Mouse (Mus musculus): ENCODE measurements at regions not wholly inside any gene's neighbourhood (a gene's known extent, or its start where the extent isn't known, plus 50 kb on each side); places are given as distances from the start of the nearest gene placed in this dataset.

DNA sequence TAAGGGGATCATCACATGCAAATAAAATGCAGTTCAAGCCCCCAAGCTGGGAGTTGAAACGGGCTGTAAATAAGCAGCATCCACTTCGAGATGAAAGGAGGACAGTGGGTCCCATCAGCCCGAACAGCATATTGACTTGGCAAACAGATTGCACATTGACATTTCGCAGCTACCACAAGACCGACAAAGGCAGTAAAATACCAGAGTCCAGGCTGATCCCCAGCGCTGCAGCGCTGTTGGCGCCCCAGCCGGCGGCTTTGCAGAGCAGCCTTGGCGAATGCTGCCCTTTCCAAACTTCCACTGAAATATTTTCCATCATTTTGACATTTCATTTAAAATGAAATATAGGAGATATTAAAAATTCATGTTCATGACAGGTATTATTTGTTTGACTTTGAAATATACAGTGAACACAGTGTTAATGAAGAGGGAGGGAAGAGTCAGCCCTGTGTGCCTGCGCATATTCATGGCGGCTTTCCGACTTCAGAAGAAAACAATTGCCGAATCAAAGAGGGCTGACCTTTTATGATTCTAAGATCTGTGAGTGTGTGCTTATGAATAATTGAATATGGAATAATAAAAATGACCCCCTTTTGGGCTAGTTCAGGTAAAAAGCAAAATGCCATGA, 98.4 kb downstream of the Sqor start:
- DNase-seq: no peak

DNA sequence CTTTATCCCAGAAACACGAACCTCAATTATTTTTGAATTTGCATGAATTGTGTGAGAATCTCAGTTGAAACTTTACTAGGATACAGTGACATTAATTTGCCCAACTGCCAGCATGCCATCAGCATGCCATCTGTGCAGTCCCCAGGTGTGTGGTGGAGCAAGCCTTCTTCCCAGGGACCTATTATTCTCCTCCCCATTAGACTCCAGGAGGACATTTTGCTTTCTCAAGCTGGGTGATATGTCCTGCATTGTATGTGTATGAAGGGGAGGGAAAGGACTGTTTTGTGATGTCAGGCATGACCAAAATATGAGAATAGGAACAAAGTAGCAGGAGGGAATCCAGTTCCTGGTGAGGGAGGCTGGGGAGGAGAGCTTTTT, 98.9 kb downstream of the Sqor start:
- peak; percentile 10 for DNase-seq

DNA sequence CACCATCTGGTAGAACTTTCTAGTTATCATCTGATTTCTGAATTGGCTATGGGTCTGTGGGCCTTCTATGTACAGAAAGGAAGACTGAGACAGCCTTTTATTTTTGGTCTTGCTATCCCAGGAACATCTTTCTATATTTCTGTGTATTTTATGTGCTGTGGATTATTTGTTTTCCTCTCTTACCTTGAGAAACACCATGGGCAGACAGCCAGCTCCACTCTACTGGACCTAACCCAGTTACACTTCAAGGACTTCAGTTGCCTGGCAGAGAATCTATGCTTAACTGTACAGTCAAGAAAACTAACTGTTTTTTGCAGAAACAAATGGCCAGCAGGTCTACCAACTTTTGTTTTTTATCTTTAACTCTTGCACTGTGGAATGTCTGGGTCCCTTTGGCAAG, 122.1 kb downstream of the Sqor start:
- DNase-seq: no peak

DNA sequence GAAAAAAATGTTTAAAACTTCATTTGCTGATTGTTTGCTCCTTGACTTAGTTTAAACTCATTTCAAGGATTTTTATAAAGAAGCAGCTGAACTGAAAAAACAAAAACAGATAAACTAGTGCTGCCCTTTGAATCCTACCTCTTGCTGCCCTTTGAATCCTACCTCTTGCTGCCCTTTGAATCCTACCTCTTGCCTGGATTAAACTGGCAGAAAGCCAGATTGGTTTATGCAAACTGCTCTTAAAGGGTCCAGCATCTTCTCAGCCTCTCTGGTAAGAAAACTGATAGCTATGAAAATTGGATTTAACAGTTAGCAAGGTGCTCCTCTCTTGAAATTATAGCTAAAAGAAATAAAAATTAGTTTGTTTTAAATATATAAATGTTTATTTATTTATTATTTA, 122.5 kb downstream of the Sqor start:
- DNase-seq: no peak

DNA sequence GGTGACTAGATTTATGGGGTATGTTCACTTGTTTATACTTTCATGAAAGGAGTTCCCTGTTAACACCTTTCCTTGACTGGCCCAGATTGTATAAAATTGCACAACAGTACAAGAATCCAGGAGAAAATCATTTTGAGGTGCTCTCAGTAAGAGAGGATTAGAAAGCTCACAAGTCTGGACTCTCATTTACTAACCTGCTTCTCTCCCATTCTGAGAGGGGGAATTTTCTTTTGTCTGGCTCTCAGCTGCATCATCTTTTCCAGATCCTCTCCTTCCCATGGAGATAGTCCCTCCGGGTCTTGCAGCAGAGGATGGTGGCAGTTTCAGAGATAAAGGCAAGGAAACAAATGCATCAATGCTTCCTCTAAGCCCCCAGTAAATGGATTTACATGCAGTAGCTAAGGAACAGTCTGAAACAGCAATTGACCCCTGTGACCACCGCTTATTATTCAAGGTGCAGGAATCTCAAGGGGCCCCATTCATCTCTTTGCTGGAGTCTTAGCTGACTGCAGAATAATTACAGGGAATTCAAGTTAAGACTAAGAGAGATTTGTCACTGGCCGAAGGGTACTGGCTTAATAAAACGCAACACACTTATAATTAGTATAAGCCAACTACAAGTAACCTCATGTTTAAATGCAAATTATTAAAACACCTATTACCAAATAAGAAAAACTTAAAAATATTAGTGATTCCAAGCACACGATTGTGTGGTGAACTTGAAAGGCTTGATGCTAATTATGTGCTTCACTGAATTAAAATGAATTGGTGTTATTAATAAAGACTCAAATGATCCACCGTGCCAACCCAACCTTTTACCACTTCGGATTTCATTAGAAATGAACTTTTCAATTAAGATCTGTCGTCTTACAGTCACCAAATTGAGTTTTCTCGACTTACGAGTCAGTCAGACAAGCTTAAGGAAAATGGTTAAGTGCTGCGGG, 140.4 kb downstream of the Sqor start:
- DNase-seq: no peak

DNA sequence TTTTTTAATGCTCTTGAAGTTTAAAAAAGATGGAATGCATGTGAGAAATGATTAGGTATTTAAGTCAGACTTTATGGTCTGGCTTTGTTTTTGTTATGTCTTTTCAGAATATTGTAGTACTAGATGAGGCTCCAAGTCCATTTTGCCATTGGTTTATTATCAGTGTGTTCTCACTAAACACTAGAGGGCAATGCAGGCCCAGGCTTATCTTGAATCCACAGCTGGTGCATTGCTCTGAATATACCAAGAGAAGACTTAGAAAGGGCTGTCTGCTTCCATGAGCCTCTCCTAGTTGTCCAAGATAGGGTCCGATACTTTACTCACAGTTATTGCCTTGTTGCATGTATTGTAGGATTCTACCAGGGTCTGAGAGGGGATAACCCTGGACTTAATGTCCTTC, 151.7 kb downstream of the Sqor start:
- no peak for DNase-seq

DNA sequence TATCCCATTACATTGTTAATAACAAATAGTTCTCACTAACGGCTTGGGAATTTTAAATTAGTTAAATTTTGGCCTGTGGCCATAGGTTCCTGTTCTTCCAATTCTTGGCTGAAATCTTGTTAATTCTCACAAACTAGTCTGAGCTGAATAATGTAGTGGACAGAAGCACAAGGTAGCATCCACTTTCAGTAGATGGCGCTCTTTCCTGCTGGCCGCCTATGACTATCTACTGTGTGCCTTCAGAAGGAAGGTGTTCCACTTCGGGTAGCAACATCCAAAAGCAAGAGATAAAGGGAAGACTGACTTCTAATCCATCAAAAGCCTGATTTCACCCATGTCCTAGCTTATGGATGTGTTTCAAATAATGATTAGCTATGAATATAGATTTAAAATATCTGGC, 172.9 kb downstream of the Sqor start:
- DNase-seq: no peak

DNA sequence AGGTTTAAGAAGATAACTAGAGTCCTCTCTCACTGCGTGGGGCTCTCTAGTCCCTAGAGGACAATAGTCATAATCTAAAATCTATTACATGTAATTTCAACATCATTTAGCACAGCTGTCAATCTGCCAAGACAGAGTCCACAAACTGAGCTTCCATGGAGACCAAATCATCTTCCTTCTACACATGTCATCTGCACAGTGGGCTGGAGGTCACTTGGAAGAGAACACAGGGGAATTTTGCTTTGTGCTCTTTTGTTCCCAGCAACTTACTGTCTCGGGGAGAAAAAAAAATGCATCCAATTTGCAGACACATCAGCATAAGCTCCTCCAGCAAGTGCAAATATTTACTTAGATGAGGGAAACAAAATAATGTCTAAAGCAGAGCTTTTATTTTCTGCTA, 179.8 kb downstream of the Sqor start:
- no peak for DNase-seq

DNA sequence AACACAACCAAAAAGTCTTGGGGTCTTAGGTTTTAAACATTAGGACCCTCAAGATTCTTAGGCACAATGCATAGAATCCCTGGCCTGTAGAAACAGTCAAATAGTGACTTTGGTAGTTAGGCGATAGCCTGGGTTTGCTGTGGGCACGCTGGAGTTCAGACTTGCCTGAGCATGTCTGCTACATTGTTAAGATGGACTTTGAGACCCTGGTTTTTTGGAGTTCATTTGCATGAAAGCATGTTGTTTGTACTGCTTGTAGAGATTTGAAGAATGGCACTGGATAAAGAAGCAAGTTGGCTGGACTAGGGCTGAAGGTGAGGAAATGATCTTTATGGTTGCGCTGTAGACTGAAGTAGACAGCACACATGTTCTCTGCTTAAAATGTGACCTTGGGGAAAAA, 180.9 kb downstream of the Sqor start:
- no peak for DNase-seq

DNA sequence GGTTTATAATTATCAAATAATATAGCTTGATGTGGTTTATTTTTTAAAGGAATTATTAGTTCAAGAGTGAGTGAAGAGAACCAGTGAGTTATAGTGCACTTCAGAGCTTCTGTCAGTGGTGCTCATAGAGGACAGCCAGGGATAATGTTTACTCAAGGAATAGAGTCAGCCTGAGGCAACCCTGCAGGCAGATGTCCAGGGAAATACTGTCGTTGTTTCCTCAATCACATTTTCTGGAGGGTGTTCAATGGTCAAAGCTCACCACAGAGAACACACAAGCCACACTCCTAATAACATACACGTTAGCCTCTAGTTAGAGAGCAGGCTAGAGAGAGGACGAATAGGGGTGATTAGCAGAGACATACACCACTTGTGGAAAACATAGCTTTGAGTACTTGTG, 184.0 kb downstream of the Sqor start:
- DNase-seq: no peak

DNA sequence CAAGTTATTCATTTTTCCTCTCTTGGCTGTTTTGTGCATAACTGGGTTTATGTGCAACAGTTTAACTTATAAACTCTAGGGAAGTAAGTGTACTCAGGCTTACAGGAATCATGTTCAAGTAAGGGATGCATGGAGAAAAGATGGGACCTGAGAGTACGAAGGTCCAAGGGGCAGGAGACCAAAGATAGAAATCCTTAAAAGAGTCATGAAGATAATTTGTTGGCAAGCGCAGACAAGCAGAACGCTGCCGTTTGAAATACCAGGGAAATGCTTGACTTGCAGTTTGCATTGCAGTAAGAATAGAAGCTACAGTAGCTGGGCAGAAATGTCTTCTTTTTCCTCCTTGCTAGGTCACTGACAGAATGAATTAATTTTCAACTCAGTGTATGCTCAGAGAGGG, 196.7 kb downstream of the Sqor start:
- no peak for DNase-seq

DNA sequence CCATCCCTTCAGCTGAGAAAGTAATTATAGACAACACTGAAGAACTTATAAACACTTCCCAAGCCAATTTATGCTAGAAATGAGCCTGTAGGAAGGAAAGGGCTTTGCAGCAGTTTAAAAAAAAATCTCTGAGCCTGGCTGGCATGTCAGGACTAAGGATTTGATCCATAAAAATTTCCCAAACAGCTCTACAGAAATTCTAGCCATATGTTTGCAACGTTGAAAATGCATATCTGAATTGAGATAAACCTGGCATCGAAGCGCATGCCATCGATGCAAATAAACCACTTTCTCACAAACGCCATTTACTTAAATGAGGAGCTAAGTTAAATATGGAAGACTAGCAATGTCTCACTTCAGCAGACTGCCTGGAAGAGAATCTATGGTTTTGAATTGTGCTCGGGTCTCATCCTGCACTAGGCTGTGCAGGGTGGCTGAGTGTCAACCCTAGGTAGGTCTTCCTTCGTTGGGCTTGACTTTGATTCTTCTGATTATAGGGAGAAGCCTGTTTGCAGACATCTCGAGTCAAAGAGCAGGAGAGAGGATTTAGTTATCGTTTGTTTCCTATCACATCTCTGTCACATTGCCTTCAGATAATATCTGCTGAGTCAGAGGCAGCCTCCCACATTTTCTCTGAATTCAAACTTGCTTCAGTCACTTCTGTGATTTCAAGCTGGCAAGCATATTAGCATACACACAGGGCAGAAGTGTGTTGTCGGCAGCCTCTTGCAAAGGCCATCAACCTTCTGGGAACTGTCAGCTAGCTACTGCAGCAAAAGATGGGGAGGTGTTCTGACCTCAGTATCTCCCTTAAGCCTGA, 204.0 kb downstream of the Sqor start:
- DNase-seq: no peak

All from cerebellum, adult 11-12 months (tissue).